Mouse (Mus musculus): Measurements from ENCODE around the gene Dnajc5g. TPM values are rescaled to one million over a fixed set of nuclear protein-coding genes. Genes with fewer than 3 reads are reported as not detected.

Dnajc5g gene
- polyA plus RNA-seq, 1 experiment from 2014 or later = not detected

- Histone ChIP-seq H3K27ac (ENCODE audit: low read length) (no peak overlapping the region), H3K9me3 (ENCODE audit: low read length) (no peaks in the 10 kb centered on the region), H3K4me2 (replicated peaks; ENCODE audit: low read depth, low read length) (peak overlapping the region; percentile 57), H3K36me3 (ENCODE audit: insufficient read depth, low read length) (no peaks in the 10 kb centered on the region), H3K4me3 (ENCODE audit: low read length) (peak overlapping the region; percentile 36), H3K4me1 (ENCODE audit: insufficient read depth, low read length) (peaks cover 27% of the 10 kb centered on the region), H3K9ac (replicated peaks; ENCODE audit: low read length) (no peak overlapping the region), H3K27me3 (ENCODE audit: insufficient read depth, low read length) (peaks cover 77% of the 10 kb centered on the region)
- no peak for ATAC-seq (ENCODE audit: low FRiP score, low TSS enrichment)
- WGBS = 18% methylated on average over 11 of the region's 11 CpGs
Measured at GRCm38 (mm10) chr5:31095711-31096480, 10.2 kb upstream of the Dnajc5g start.

- H3K4me2 ChIP-seq (replicated peaks; ENCODE audit: low read depth, low read length) = no peak within 1 kb of the TSS
- WGBS = 90% methylated on average over 18 of the region's 18 CpGs
Measured at GRCm38 (mm10) chr5:31108000-31108490, 2.0 kb downstream of the Dnajc5g start, which contains the start of gene Slc30a3. Gene Slc30a3, minus strand, starts transcription at chr5:31108237.

GRCm38 (mm10) chr5:31110781-31111180 lies 4.7 kb downstream of the Dnajc5g start:
- ATAC-seq (ENCODE audit: low FRiP score, low TSS enrichment) = no peak
- H3K36me3 ChIP-seq (ENCODE audit: insufficient read depth, low read length) = no peaks in the 10 kb centered on the region
- 33% methylated on average over 7 of the region's 7 CpGs for WGBS

More at GRCm38 (mm10) chr5:31108000-31108490, 2.0 kb downstream of the Dnajc5g start, which contains the start of gene Slc30a3:
- Histone ChIP-seq H3K27ac (ENCODE audit: low read length) (no peak within 1 kb of the TSS), H3K27me3 (ENCODE audit: insufficient read depth, low read length) (no peaks in the 10 kb centered on the region), H3K9ac (replicated peaks; ENCODE audit: low read length) (no peak within 1 kb of the TSS), H3K4me1 (ENCODE audit: insufficient read depth, low read length) (no peaks in the 10 kb centered on the region), H3K9me3 (ENCODE audit: low read length) (no peaks in the 10 kb centered on the region), H3K36me3 (ENCODE audit: insufficient read depth, low read length) (no peaks in the 10 kb centered on the region), H3K4me3 (ENCODE audit: low read length) (no peak within 1 kb of the TSS)
- ATAC-seq (ENCODE audit: low FRiP score, low TSS enrichment) = no peak

GRCm38 (mm10) chr5:31116354-31116753 lies 10.3 kb downstream of the Dnajc5g start, which contains the start of gene Trim54:
Gene Trim54, plus strand, starts transcription at chr5:31116712.
- no peaks in the 10 kb centered on the region for H3K4me1 ChIP-seq (ENCODE audit: insufficient read depth, low read length)
- no peak for ATAC-seq (ENCODE audit: low FRiP score, low TSS enrichment)
- no peak within 1 kb of the TSS for H3K4me2 ChIP-seq (replicated peaks; ENCODE audit: low read depth, low read length)
- H3K9ac ChIP-seq (replicated peaks; ENCODE audit: low read length) = no peak within 1 kb of the TSS
- no peaks in the 10 kb centered on the region for H3K36me3 ChIP-seq (ENCODE audit: insufficient read depth, low read length)
- no peaks in the 10 kb centered on the region for H3K9me3 ChIP-seq (ENCODE audit: low read length)
- 25% methylated on average over 3 of the region's 3 CpGs for WGBS
- H3K27ac ChIP-seq (ENCODE audit: low read length) = no peak within 1 kb of the TSS
- H3K27me3 ChIP-seq (ENCODE audit: insufficient read depth, low read length) = 0 out of 2 replicates have a peak, but pooled peaks cover 2% of the 10 kb centered on the region
- H3K4me3 ChIP-seq (ENCODE audit: low read length) = no peak within 1 kb of the TSS

More at GRCm38 (mm10) chr5:31110781-31111180, 4.7 kb downstream of the Dnajc5g start:
- no peaks in the 10 kb centered on the region for H3K9me3 ChIP-seq (ENCODE audit: low read length)
- H3K4me1 ChIP-seq (ENCODE audit: insufficient read depth, low read length) = no peaks in the 10 kb centered on the region
- H3K9ac ChIP-seq (replicated peaks; ENCODE audit: low read length) = no peak overlapping the region
- H3K27me3 ChIP-seq (ENCODE audit: insufficient read depth, low read length) = no peaks in the 10 kb centered on the region
- H3K4me3 ChIP-seq (ENCODE audit: low read length) = no peak overlapping the region
- H3K4me2 ChIP-seq (replicated peaks; ENCODE audit: low read depth, low read length) = no peak overlapping the region
- no peak overlapping the region for H3K27ac ChIP-seq (ENCODE audit: low read length)

- 0 out of 2 replicates have a peak, but pooled peaks cover 2% of the 10 kb centered on the region for H3K27me3 ChIP-seq (ENCODE audit: insufficient read depth, low read length)
- 35% methylated on average over 10 of the region's 10 CpGs for WGBS
- H3K36me3 ChIP-seq (ENCODE audit: insufficient read depth, low read length) = no peaks in the 10 kb centered on the region
- H3K4me2 ChIP-seq (replicated peaks; ENCODE audit: low read depth, low read length) = no peak overlapping the region
- no peak overlapping the region for H3K9ac ChIP-seq (replicated peaks; ENCODE audit: low read length)
- H3K27ac ChIP-seq (ENCODE audit: low read length) = no peak overlapping the region
- no peaks in the 10 kb centered on the region for H3K4me1 ChIP-seq (ENCODE audit: insufficient read depth, low read length)
- no peak overlapping the region for H3K4me3 ChIP-seq (ENCODE audit: low read length)
- ATAC-seq (ENCODE audit: low FRiP score, low TSS enrichment) = no peak
- H3K9me3 ChIP-seq (ENCODE audit: low read length) = no peaks in the 10 kb centered on the region
Measured at GRCm38 (mm10) chr5:31116912-31117311, 10.8 kb downstream of the Dnajc5g start.

- Histone ChIP-seq H3K27me3 (ENCODE audit: insufficient read depth, low read length) (0 out of 2 replicates have a peak, but pooled peaks cover 2% of the 10 kb centered on the region), H3K27ac (ENCODE audit: low read length) (no peak overlapping the region), H3K9me3 (ENCODE audit: low read length) (no peaks in the 10 kb centered on the region), H3K9ac (replicated peaks; ENCODE audit: low read length) (no peak overlapping the region), H3K4me2 (replicated peaks; ENCODE audit: low read depth, low read length) (no peak overlapping the region), H3K36me3 (ENCODE audit: insufficient read depth, low read length) (no peaks in the 10 kb centered on the region), H3K4me1 (ENCODE audit: insufficient read depth, low read length) (no peaks in the 10 kb centered on the region), H3K4me3 (ENCODE audit: low read length) (no peak overlapping the region)
- ATAC-seq (ENCODE audit: low FRiP score, low TSS enrichment) = no peak
- 80% methylated on average over 8 of the region's 8 CpGs for WGBS
Measured at GRCm38 (mm10) chr5:31121111-31121510, 15.0 kb downstream of the Dnajc5g start.

GRCm38 (mm10) chr5:31123481-31123880 lies 17.4 kb downstream of the Dnajc5g start:
- Histone ChIP-seq H3K27me3 (ENCODE audit: insufficient read depth, low read length) (peaks cover under 1% of the 10 kb centered on the region; the same call in 1 of the 2 replicates), H3K9ac (replicated peaks; ENCODE audit: low read length) (no peak overlapping the region), H3K27ac (ENCODE audit: low read length) (no peak overlapping the region), H3K9me3 (ENCODE audit: low read length) (no peaks in the 10 kb centered on the region), H3K4me2 (replicated peaks; ENCODE audit: low read depth, low read length) (no peak overlapping the region), H3K36me3 (ENCODE audit: insufficient read depth, low read length) (no peaks in the 10 kb centered on the region), H3K4me1 (ENCODE audit: insufficient read depth, low read length) (no peaks in the 10 kb centered on the region), H3K4me3 (ENCODE audit: low read length) (no peak overlapping the region)
- WGBS = 44% methylated on average over 2 of the region's 2 CpGs
- no peak for ATAC-seq (ENCODE audit: low FRiP score, low TSS enrichment)

- Histone ChIP-seq H3K27me3 (ENCODE audit: insufficient read depth, low read length) (peaks cover 2% of the 10 kb centered on the region; the same call in 1 of the 2 replicates), H3K4me1 (ENCODE audit: insufficient read depth, low read length) (no peaks in the 10 kb centered on the region), H3K4me3 (ENCODE audit: low read length) (no peak overlapping the region), H3K36me3 (ENCODE audit: insufficient read depth, low read length) (no peaks in the 10 kb centered on the region), H3K9ac (replicated peaks; ENCODE audit: low read length) (no peak overlapping the region), H3K4me2 (replicated peaks; ENCODE audit: low read depth, low read length) (no peak overlapping the region), H3K27ac (ENCODE audit: low read length) (no peak overlapping the region), H3K9me3 (ENCODE audit: low read length) (no peaks in the 10 kb centered on the region)
- WGBS = 37% methylated on average over 5 of the region's 5 CpGs
- no peak for ATAC-seq (ENCODE audit: low FRiP score, low TSS enrichment)
Measured at GRCm38 (mm10) chr5:31126050-31126449, 20.0 kb downstream of the Dnajc5g start.

- Histone ChIP-seq H3K36me3 (ENCODE audit: insufficient read depth, low read length) (peaks cover 7% of the 10 kb centered on the region; the same call in 1 of the 2 replicates), H3K4me2 (replicated peaks; ENCODE audit: low read depth, low read length) (no peak overlapping the region), H3K4me3 (ENCODE audit: low read length) (peak overlapping the region; percentile 32; the same call in 1 of the 2 replicates), H3K9ac (replicated peaks; ENCODE audit: low read length) (no peak overlapping the region), H3K27ac (ENCODE audit: low read length) (no peak overlapping the region), H3K9me3 (ENCODE audit: low read length) (no peaks in the 10 kb centered on the region), H3K27me3 (ENCODE audit: insufficient read depth, low read length) (peaks cover 61% of the 10 kb centered on the region), H3K4me1 (ENCODE audit: insufficient read depth, low read length) (peaks cover 15% of the 10 kb centered on the region)
- under 1% methylated on average over 33 of the region's 33 CpGs for WGBS
- no peak for ATAC-seq (ENCODE audit: low FRiP score, low TSS enrichment)
Measured at GRCm38 (mm10) chr5:31136730-31137424, 30.8 kb downstream of the Dnajc5g start.
